Mouse (Mus musculus) small intestine, adult 2 months (tissue): ENCODE data around the gene Tenm3.

Experiments
- CTCF ChIP-seq: fragments of 200-500 bp; IDR thresholded peaks from 2 replicates; pipeline ENCODE4 v1.5.1; 2012; ENCODE audit warnings: low read depth, mild to moderate bottlenecking, control low read depth, inconsistent platforms, low read length, moderate library complexity, mixed read lengths; ENCODE audit not compliant: insufficient replicate concordance, insufficient read length; ENCODE audit errors: extremely low read depth
- POLR2A ChIP-seq: fragments of 200-500 bp; IDR thresholded peaks from 2 replicates; pipeline ENCODE4 v1.6.1; 2012; ENCODE audit warnings: low read depth, mild to moderate bottlenecking, control low read depth, inconsistent platforms, low read length, moderate library complexity

GRCm38 (mm10) chr8:48309191-48309987, 534.4 kb downstream of the Tenm3 start:
- TF ChIP-seq POLR2A = no peak
- TF ChIP-seq CTCF = no peak
